Mouse (Mus musculus) kidney, postnatal 0 days (tissue): ENCODE results near the gene Itpa. TPM values are rescaled to one million over a fixed set of nuclear protein-coding genes. Genes with fewer than 3 reads are reported as not detected.
A peak's percentile ranks its signal among the peaks of the same experiment; 100 is the strongest.

Source experiments
- ATAC-seq: fragments of 200-750 bp; cut with Nextera tagmentation; replicated peaks from 2 replicates; pipeline ENCODE4 v1.8.0; 2017; ENCODE audit warnings: low read depth, moderate number of reproducible peaks, moderate TSS enrichment, moderate library complexity; ENCODE audit not compliant: low FRiP score
- DNase-seq: peaks from one replicate; pipeline ENCODE4 v3.0.0-alpha.2; 2016; ENCODE audit warnings: low spot score
- H3K27ac ChIP-seq: fragments of 300-500 bp; sonication (generic); 2 replicates; pipeline ENCODE4 v1.5.1; 2014; ENCODE audit warnings: mild to moderate bottlenecking
- H3K27me3 ChIP-seq: fragments of 300-500 bp; sonication (generic); 2 replicates; pipeline ENCODE4 v1.6.1; 2014; ENCODE audit warnings: low read length, mixed read lengths; ENCODE audit not compliant: insufficient read depth
- H3K36me3 ChIP-seq: fragments of 300-500 bp; sonication (generic); 2 replicates; pipeline ENCODE4 v1.6.1; 2014; ENCODE audit warnings: low read length, mixed read lengths; ENCODE audit not compliant: insufficient read depth
- H3K4me1 ChIP-seq: fragments of 300-500 bp; sonication (generic); replicated peaks from 2 replicates; pipeline ENCODE4 v1.6.1; 2014; ENCODE audit warnings: antibody characterized with exemption, low read length, mixed read lengths; ENCODE audit not compliant: insufficient read depth
- H3K4me2 ChIP-seq: fragments of 300-500 bp; sonication (generic); 2 replicates; pipeline ENCODE4 v1.6.1; 2014; ENCODE audit warnings: mild to moderate bottlenecking, low read length, moderate library complexity, mixed read lengths
- H3K4me3 ChIP-seq: fragments of 300-500 bp; sonication (generic); replicated peaks from 2 replicates; pipeline ENCODE4 v1.5.1; 2014; ENCODE audit warnings: low read depth, low read length
- H3K9ac ChIP-seq: fragments of 300-500 bp; sonication (generic); 2 replicates; pipeline ENCODE4 v1.6.1; 2014; ENCODE audit warnings: low read depth, low read length
- H3K9me3 ChIP-seq: fragments of 300-500 bp; sonication (generic); replicated peaks from 2 replicates; pipeline ENCODE4 v1.6.1; 2016; ENCODE audit warnings: low read length, inconsistent platforms, mixed read lengths
- CTCF ChIP-seq: IDR thresholded peaks from 2 replicates; pipeline ENCODE4 v1.5.1; 2016; ENCODE audit warnings: antibody characterized with exemption, low read depth, mild to moderate bottlenecking, moderate library complexity
- WGBS: fragments of 180-500 bp; shearing (Covaris S2); extraction: QIAGEN DNeasy Blood & Tissue Kit; methylation state at CpG from one replicate; pipeline ENCODE4 v1.1.7; 2014; 5-methylcytosine and 5-hydroxymethylcytosine counted together
- polyA plus RNA-seq: library from polyadenylated mRNA; unstranded; fragments of >200 nt; fragmentation: Nextera tagmentation; extraction: Ambion mirVana; gene quantifications from 2 replicates; pipeline ENCODE4 v1.2.1, GENCODE M21; 2015

Itpa gene
- polyA plus RNA-seq, 1 experiment from 2014 or later = 99.2 TPM

DNA sequence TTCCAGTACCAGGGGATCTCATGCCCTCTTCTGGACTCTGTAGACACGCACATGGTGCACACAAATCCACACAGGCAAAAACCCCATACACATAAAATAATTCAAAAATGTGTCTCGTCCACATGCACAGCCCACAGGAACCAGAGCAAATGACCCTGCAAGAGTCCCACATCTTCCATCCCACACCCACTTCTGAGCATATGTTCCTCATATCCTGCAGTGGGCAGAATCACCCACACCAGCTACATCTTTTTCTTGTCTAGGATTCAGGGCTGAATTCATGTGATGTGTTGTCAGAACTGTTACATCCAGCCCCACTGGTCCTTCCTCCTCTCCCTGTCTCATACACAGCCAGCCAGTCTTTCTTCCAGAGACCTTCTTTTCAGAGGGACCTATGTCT, 14.1 kb upstream of the Itpa start:
- Histone ChIP-seq H3K4me2 (no peak overlapping the region), H3K27ac (no peak overlapping the region), H3K27me3 (no peaks in the 10 kb centered on the region), H3K4me3 (no peak overlapping the region), H3K36me3 (peaks cover 43% of the 10 kb centered on the region), H3K4me1 (no peaks in the 10 kb centered on the region), H3K9ac (no peak overlapping the region), H3K9me3 (no peaks in the 10 kb centered on the region)
- DNase-seq (no peak), ATAC-seq (no peak)
- 91% methylated on average over 2 of the region's 2 CpGs for WGBS
- TF ChIP-seq CTCF = no peak

DNA sequence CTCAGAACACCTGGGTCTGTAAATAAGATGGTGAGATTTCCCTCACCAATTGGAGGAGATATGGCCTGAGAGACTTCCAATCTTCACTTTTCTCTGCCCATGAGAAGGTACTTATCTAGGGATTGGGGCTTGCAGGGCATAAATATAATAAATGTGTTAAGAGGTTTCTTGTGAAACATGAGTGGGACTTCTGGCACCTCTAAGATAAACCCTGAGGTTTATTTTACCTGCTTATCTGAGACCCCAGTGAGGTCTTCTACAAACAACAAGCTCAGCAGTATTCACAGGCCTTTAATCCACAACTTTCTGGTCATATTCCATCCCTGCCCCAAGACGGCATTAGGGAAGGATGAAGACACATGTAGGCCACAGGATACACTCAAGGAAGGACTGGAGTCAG, 13.7 kb upstream of the Itpa start:
- Histone ChIP-seq H3K9ac (no peak overlapping the region), H3K4me2 (no peak overlapping the region), H3K4me3 (no peak overlapping the region), H3K36me3 (peaks cover 45% of the 10 kb centered on the region), H3K4me1 (no peaks in the 10 kb centered on the region), H3K9me3 (no peaks in the 10 kb centered on the region), H3K27ac (no peak overlapping the region), H3K27me3 (no peaks in the 10 kb centered on the region)
- no peak for TF ChIP-seq CTCF
- WGBS = 92% methylated on average over 1 of the region's 1 CpGs
- ATAC-seq (no peak), DNase-seq (no peak)

DNA sequence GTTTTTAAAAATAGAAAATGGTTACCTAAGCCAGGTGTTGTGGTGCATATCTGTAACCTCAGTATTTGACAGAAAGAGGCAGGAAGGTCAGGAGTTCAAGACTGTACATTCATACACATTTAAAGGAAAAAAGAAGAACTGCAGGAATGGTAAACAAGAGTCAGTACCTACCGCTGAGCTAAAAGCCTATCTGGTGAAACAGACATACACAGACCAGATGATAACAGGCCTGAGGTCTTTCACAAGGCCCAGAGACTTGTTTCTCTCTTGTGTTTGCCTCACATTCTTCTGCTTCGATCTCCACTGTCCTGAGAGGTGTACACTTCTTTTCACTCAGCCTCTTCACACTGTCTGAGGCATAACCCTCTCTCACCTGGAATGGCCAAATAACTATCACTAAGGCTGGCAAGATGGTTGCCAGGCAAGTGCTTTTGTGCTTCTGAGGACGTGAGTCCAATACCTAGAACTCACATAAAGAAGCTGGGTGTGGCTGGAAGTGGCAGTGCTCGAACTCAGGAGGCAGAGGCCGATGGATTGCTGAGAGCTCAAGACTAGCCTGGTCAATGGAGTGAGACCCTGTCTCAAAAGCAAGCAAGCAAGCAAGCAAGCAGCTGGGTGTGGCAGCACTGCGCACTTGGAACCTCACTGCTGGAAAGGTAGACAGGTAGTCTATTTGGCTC, 11.6 kb upstream of the Itpa start:
- TF ChIP-seq CTCF = no peak
- peaks cover 51% of the 10 kb centered on the region for H3K36me3 ChIP-seq
- no peak for DNase-seq
- no peak for ATAC-seq
- no peaks in the 10 kb centered on the region for H3K27me3 ChIP-seq
- no peaks in the 10 kb centered on the region for H3K4me1 ChIP-seq
- no peak overlapping the region for H3K4me2 ChIP-seq
- H3K9me3 ChIP-seq = no peaks in the 10 kb centered on the region
- no peak overlapping the region for H3K9ac ChIP-seq
- no peak overlapping the region for H3K27ac ChIP-seq
- H3K4me3 ChIP-seq = no peak overlapping the region
- WGBS = 88% methylated on average over 6 of the region's 6 CpGs

DNA sequence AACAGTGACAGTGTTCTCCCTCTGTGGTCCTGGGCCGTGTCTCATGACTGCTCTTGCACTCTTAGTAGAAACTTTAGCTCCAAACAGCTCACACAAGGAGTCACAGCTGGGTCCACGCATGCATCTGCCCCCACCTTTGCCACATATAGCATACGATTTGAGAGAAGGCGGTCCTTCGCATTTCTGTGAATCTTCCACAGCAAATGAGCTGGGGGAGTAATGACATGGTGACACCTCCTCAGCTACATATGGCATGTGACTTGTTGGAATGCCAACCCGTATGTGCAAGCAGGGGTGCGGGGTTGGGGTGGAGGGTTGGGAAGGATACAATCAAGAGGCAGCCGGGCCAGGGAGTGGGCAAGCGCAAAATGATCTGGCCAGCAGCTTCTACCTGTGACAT, 10.9 kb upstream of the Itpa start:
- TF ChIP-seq CTCF = no peak
- Histone ChIP-seq H3K27me3 (no peaks in the 10 kb centered on the region), H3K9ac (no peak overlapping the region), H3K4me3 (no peak overlapping the region), H3K4me1 (no peaks in the 10 kb centered on the region), H3K36me3 (peaks cover 57% of the 10 kb centered on the region), H3K9me3 (no peaks in the 10 kb centered on the region), H3K4me2 (no peak overlapping the region), H3K27ac (no peak overlapping the region)
- no peak for DNase-seq
- ATAC-seq = no peak
- WGBS = 92% methylated on average over 9 of the region's 9 CpGs

DNA sequence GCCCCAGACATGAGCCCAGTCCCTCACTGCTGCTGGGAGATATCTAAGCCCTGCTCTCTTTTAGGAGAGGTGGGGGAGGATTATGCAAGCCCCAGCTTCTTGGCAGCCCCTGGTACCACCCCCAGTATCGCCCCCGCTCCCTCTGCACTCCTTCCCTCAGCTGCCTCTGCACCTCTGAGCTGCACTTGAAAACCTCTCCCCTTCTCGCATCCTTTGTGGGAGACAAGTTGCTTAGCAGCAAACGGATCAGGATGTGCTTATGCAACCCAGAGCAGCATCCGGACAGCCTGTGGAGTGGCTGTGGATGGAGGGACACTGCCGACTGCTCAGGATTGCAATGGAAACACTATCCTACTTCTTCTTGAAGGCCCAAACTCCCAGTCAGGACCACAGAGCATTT, 9.9 kb upstream of the Itpa start:
- no peaks in the 10 kb centered on the region for H3K9me3 ChIP-seq
- peaks cover 65% of the 10 kb centered on the region for H3K36me3 ChIP-seq
- 90% methylated on average over 6 of the region's 6 CpGs for WGBS
- H3K4me3 ChIP-seq = no peak overlapping the region
- ATAC-seq = no peak
- H3K4me1 ChIP-seq = no peaks in the 10 kb centered on the region
- no peak overlapping the region for H3K4me2 ChIP-seq
- TF ChIP-seq CTCF = no peak
- no peak for DNase-seq
- no peaks in the 10 kb centered on the region for H3K27me3 ChIP-seq
- H3K27ac ChIP-seq = no peak overlapping the region
- no peak overlapping the region for H3K9ac ChIP-seq

DNA sequence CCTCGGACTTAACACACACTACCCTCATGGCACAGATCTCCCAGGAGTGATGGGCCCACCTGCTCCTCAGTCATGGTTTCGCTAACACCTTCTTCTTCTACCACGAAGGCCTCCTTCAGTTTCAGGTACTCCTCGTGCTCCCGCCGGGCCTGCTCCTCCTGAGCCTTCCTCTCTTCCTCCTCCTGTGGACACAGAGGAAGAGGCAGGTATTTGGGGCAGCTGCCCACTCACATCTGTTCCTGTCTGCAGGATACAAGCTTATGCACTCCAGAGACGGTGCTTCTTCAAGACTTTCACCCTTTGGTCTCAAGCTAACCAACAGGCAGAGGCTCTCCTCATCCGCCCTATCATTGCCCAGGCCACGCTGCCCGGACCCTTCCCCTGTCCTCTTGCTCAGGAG, 8.9 kb upstream of the Itpa start:
- no peak for ATAC-seq
- no peaks in the 10 kb centered on the region for H3K27me3 ChIP-seq
- no peak overlapping the region for H3K4me2 ChIP-seq
- H3K4me3 ChIP-seq = no peak overlapping the region
- H3K9me3 ChIP-seq = no peaks in the 10 kb centered on the region
- 98% methylated on average over 10 of the region's 10 CpGs for WGBS
- no peak overlapping the region for H3K27ac ChIP-seq
- no peak overlapping the region for H3K9ac ChIP-seq
- no peaks in the 10 kb centered on the region; the same call in 1 of the 2 replicates for H3K4me1 ChIP-seq
- no peak for TF ChIP-seq CTCF
- peaks cover 66% of the 10 kb centered on the region for H3K36me3 ChIP-seq
- no peak for DNase-seq

DNA sequence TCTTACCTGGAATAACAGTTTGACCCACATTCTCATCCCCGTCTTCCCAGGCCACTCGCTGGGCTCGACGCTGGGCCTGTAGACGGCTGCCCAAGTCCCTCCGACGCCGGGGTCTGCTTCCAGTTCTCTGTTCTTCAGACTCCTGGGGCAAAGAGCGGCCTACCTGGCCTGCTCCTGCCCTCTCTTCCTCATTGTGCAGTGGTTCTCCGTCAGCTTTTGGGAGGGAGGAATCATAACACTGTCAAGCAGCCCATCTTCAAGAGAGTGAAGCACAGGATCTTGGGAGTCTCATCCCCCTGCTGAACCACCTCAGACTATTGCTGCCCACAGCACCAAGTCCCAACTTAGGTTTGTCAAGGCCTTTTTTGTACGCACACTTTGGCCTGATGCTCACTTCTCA, 4.1 kb upstream of the Itpa start:
- H3K4me3 ChIP-seq = peak overlapping the region; percentile 59; the same call in 1 of the 2 replicates
- no peaks in the 10 kb centered on the region for H3K9me3 ChIP-seq
- no peaks in the 10 kb centered on the region for H3K27me3 ChIP-seq
- WGBS = 88% methylated on average over 11 of the region's 11 CpGs
- DNase-seq (no peak), ATAC-seq (no peak)
- H3K27ac ChIP-seq = no peak overlapping the region; the same call in 1 of the 2 replicates
- TF ChIP-seq CTCF = no peak
- peak overlapping the region; percentile 64 for H3K4me2 ChIP-seq
- peak overlapping the region; percentile 94; the same call in 1 of the 2 replicates for H3K9ac ChIP-seq
- H3K4me1 ChIP-seq = no peaks in the 10 kb centered on the region; the same call in 1 of the 2 replicates
- H3K36me3 ChIP-seq = peaks cover 29% of the 10 kb centered on the region
